Mouse (Mus musculus) neural tube, embryonic 11.5 days (tissue): ENCODE results near the gene Mzf1. TPM values are rescaled to one million over a fixed set of nuclear protein-coding genes. Genes with fewer than 3 reads are reported as not detected.

ENCODE experiments used
- ATAC-seq: fragments of 200-750 bp; cut with Nextera tagmentation; 2 replicates; pipeline ENCODE4 v1.8.0; 2017; ENCODE audit warnings: moderate number of reproducible peaks, mild to moderate bottlenecking, moderate TSS enrichment, moderate library complexity; ENCODE audit not compliant: insufficient read depth, low FRiP score, low TSS enrichment
- DNase-seq: peaks from one replicate; pipeline ENCODE4 v3.0.0-alpha.2; 2015; ENCODE audit warnings: low spot score
- H3K27ac ChIP-seq: fragments of 300-500 bp; sonication (generic); 2 replicates; pipeline ENCODE4 v1.5.1; 2014; ENCODE audit warnings: low read depth, mild to moderate bottlenecking, low read length
- H3K27me3 ChIP-seq: fragments of 300-500 bp; sonication (generic); 2 replicates; pipeline ENCODE4 v1.6.1; 2014; ENCODE audit warnings: mild to moderate bottlenecking, low read length, mixed read lengths; ENCODE audit not compliant: control insufficient read depth, insufficient read depth
- H3K36me3 ChIP-seq: fragments of 300-500 bp; sonication (generic); 2 replicates; pipeline ENCODE4 v1.6.1; 2014; ENCODE audit warnings: mild to moderate bottlenecking, low read length, moderate library complexity, mixed read lengths; ENCODE audit not compliant: control insufficient read depth, insufficient read depth
- H3K4me1 ChIP-seq: fragments of 300-500 bp; sonication (generic); 2 replicates; pipeline ENCODE4 v1.6.1; 2014; ENCODE audit warnings: low read length, mixed read lengths; ENCODE audit not compliant: control insufficient read depth, insufficient read depth
- H3K4me2 ChIP-seq: fragments of 300-500 bp; sonication (generic); 2 replicates; pipeline ENCODE4 v1.6.1; 2014; ENCODE audit warnings: low read depth, mild to moderate bottlenecking, moderate library complexity
- H3K4me3 ChIP-seq: fragments of 300-500 bp; sonication (generic); 2 replicates; pipeline ENCODE4 v1.5.1; 2014; ENCODE audit warnings: low read depth, low read length
- H3K9ac ChIP-seq: fragments of 300-500 bp; sonication (generic); 2 replicates; pipeline ENCODE4 v1.6.1; 2014; ENCODE audit warnings: mild to moderate bottlenecking, low read length
- H3K9me3 ChIP-seq: fragments of 300-500 bp; sonication (generic); 2 replicates; pipeline ENCODE4 v1.6.1; 2016; ENCODE audit warnings: low read length; ENCODE audit not compliant: control insufficient read depth
- WGBS: fragments of 180-500 bp; shearing (Covaris S2); extraction: QIAGEN DNeasy Blood & Tissue Kit; methylation state at CpG from one replicate; pipeline ENCODE4 v1.1.7; 2014; 5-methylcytosine and 5-hydroxymethylcytosine counted together
- polyA plus RNA-seq: library from polyadenylated mRNA; unstranded; fragments of >200 nt; fragmentation: Nextera tagmentation; extraction: Ambion mirVana; gene quantifications from 2 replicates; pipeline ENCODE4 v1.2.1, GENCODE M21; 2014

Mzf1 gene
- polyA plus RNA-seq, 1 experiment from 2014 or later = 2.2 TPM

DNA sequence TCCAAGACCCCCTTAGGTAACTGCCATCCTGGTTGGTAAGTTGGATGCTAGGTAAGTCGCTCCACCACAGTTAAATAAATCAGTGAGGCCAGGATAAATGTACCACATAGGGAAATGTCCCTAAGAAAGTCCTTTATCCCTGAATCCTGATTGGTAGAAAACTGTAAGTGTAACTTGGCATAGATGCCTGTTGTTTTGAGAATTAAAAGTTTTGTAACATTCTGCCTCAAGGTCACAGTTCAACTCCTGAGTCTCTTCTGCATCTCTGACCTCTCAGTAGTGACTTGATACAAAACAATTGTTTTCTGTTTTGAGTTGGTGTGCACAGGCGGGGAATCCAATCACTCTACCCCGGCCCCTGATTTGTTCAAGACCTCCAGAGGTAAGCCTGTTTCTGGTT lies 55.7 kb downstream of the Mzf1 start, which contains the start of gene Trim28:
Gene Trim28 (plus strand): TSS at position 264 of the 400 bp plus-strand sequence.
- Histone ChIP-seq H3K9ac (no peak within 1 kb of the TSS), H3K27ac (no peak within 1 kb of the TSS), H3K4me1 (no peaks in the 10 kb centered on the region), H3K4me2 (no peak within 1 kb of the TSS), H3K9me3 (no peaks in the 10 kb centered on the region), H3K27me3 (no peaks in the 10 kb centered on the region), H3K36me3 (no peaks in the 10 kb centered on the region), H3K4me3 (no peak within 1 kb of the TSS)
- 85% methylated on average over 3 of the region's 3 CpGs for WGBS
- no peak for ATAC-seq
- no peak for DNase-seq

DNA sequence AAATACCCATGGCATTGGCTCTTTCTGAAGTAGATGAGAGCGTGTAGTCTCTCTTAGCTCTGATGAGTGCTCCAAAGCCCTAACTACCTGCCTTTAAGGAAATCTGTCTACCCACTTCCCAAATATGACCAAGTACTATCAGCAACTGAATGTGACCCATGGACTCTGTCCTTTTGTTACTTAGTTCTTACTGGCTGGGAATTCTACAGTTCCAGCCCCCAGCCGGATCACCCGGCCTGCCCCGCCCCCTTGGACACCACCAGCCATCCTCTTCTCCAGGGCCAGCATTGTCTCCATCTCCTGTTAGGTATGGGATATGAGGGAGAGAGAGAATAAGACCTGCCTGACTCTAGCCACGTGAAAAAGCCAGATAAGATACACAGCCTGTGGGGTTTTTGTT lies 56.5 kb downstream of the Mzf1 start, which contains the start of gene Slc27a5:
Gene Slc27a5 (minus strand): TSS at position 140 of the 400 bp plus-strand sequence.
- Histone ChIP-seq H3K4me3 (no peak within 1 kb of the TSS), H3K27ac (no peak within 1 kb of the TSS), H3K4me1 (no peaks in the 10 kb centered on the region), H3K36me3 (no peaks in the 10 kb centered on the region), H3K4me2 (no peak within 1 kb of the TSS), H3K9me3 (no peaks in the 10 kb centered on the region), H3K27me3 (no peaks in the 10 kb centered on the region), H3K9ac (no peak within 1 kb of the TSS)
- DNase-seq (no peak), ATAC-seq (no peak)
- 84% methylated on average over 5 of the region's 5 CpGs for WGBS

GRCm38 (mm10) chr7:12997230-12997629 lies 57.3 kb downstream of the Mzf1 start:
- H3K27ac ChIP-seq = no peak overlapping the region
- H3K36me3 ChIP-seq = no peaks in the 10 kb centered on the region
- no peaks in the 10 kb centered on the region for H3K9me3 ChIP-seq
- no peaks in the 10 kb centered on the region for H3K27me3 ChIP-seq
- ATAC-seq (no peak), DNase-seq (no peak)
- H3K4me2 ChIP-seq = no peak overlapping the region
- no peaks in the 10 kb centered on the region for H3K4me1 ChIP-seq
- 70% methylated on average over 5 of the region's 5 CpGs for WGBS
- H3K9ac ChIP-seq = no peak overlapping the region
- no peak overlapping the region for H3K4me3 ChIP-seq

DNA sequence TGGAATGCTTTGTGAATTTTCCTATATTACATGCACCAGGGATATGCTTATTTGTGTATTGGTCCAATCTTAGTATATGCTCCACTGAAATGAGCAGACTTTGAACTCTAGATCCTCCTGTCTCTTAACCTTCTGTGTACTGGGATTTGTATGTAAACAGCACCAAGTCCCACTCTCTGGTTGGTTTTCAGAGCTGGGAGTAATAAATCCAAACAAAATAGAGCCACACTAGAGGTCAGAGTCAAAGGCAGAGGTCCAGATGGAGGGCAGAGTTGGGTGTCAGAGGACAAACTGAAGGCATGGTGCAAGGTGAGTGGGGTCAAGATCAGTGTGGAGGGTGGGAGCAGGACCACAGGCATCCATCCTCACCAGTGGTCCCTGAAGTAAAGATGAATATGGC lies 58.7 kb downstream of the Mzf1 start:
- Histone ChIP-seq H3K4me3 (no peak overlapping the region), H3K36me3 (no peaks in the 10 kb centered on the region), H3K9ac (no peak overlapping the region), H3K4me1 (no peaks in the 10 kb centered on the region), H3K4me2 (no peak overlapping the region), H3K27ac (no peak overlapping the region), H3K27me3 (no peaks in the 10 kb centered on the region), H3K9me3 (no peaks in the 10 kb centered on the region)
- ATAC-seq (no peak), DNase-seq (no peak)

DNA sequence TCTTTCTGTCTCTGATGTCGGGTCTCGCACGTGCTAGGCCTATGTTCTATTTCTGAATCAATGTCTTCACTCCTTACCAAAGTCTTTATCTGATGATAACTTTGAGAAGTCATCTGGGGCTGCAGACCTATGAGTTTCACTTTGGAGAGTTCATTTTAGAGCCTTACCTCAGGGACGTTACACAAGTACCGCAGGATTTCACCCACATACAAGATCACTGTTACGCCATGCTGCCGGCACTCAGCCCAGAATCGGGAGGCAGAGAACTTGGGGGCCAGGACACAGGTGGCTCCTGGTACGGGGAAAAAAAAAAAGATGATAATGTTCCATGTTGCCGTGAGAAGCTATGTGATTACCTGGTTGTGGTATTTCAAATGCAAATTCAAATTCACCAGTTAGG lies 61.4 kb downstream of the Mzf1 start:
- no peak overlapping the region for H3K9ac ChIP-seq
- no peak for ATAC-seq
- no peaks in the 10 kb centered on the region for H3K27me3 ChIP-seq
- H3K4me3 ChIP-seq = no peak overlapping the region
- no peak for DNase-seq
- H3K4me2 ChIP-seq = no peak overlapping the region
- WGBS = 87% methylated on average over 10 of the region's 10 CpGs
- no peak overlapping the region for H3K27ac ChIP-seq
- H3K36me3 ChIP-seq = no peaks in the 10 kb centered on the region
- H3K4me1 ChIP-seq = no peaks in the 10 kb centered on the region
- H3K9me3 ChIP-seq = no peaks in the 10 kb centered on the region

Other genes starting within 250 kb of the Mzf1 start
- 19.2 and 19.9 TPM in 2 replicates for gene Zfp329, start 235.9 kb downstream of the Mzf1 start, polyA plus RNA-seq
- 29.4 and 32.7 TPM in 2 replicates for gene Zfp110, start 220.0 kb downstream of the Mzf1 start, polyA plus RNA-seq
- gene Zfp128, start 173.6 kb downstream of the Mzf1 start, polyA plus RNA-seq = 7.0 and 8.1 TPM in 2 replicates
- gene Zscan22, start 156.9 kb downstream of the Mzf1 start, polyA plus RNA-seq = 18.3 and 19.7 TPM in 2 replicates
- gene Rps5, start 132.5 kb downstream of the Mzf1 start, polyA plus RNA-seq = 910 and 930 TPM in 2 replicates
- gene Rnf225, start 127.3 kb downstream of the Mzf1 start, polyA plus RNA-seq = 0.61 and 0.66 TPM in 2 replicates
- gene Zfp324, start 88.9 kb downstream of the Mzf1 start, polyA plus RNA-seq = 9.8 and 10.3 TPM in 2 replicates
- gene Zfp446, start 76.9 kb downstream of the Mzf1 start, polyA plus RNA-seq = 7.1 and 8.2 TPM in 2 replicates
- gene Slc27a5, start 56.6 kb downstream of the Mzf1 start, polyA plus RNA-seq = not detected in 2 replicates
- gene Trim28, start 55.6 kb downstream of the Mzf1 start, polyA plus RNA-seq = 512 and 523 TPM in 2 replicates
- 30.7 and 33.5 TPM in 2 replicates for gene Zbtb45, start 44.7 kb downstream of the Mzf1 start, polyA plus RNA-seq
- 120 and 126 TPM in 2 replicates for gene Chmp2a, start 20.0 kb downstream of the Mzf1 start, polyA plus RNA-seq
- gene Ube2m, start 16.5 kb downstream of the Mzf1 start, polyA plus RNA-seq = 189 and 194 TPM in 2 replicates
- not detected in 2 replicates for gene Vmn1r85, start 40.4 kb upstream of the Mzf1 start, polyA plus RNA-seq
- gene Vmn1r86, start 65.2 kb upstream of the Mzf1 start, polyA plus RNA-seq = not detected in 2 replicates
- gene Vmn1r87, start 85.4 kb upstream of the Mzf1 start, polyA plus RNA-seq = not detected in 2 replicates
- not detected in 2 replicates for gene Vmn1r88, start 104.8 kb upstream of the Mzf1 start, polyA plus RNA-seq
- gene Vmn1r89, start 158.3 kb upstream of the Mzf1 start, polyA plus RNA-seq = not detected in 2 replicates
- 121 and 126 TPM in 2 replicates for gene Lig1, start 222.5 kb upstream of the Mzf1 start, polyA plus RNA-seq
- 4.7 and 9.0 TPM in 2 replicates for gene Zswim9, start 224.0 kb upstream of the Mzf1 start, polyA plus RNA-seq